Mouse (Mus musculus) effector memory CD4-positive, alpha-beta T cell, adult 7 months (primary cell): ENCODE data around the gene Dlgap4. TPM values are rescaled to one million over a fixed set of nuclear protein-coding genes. Genes with fewer than 3 reads are reported as not detected.

ENCODE experiments used
- polyA plus RNA-seq: library from polyadenylated mRNA; unstranded; fragments of 100-300 nt; shearing (Covaris generic); gene quantifications from one replicate; pipeline ENCODE4 v1.2.1, GENCODE M21; 2017

The Dlgap4 gene
- polyA plus RNA-seq = 90.1 TPM

DNA sequence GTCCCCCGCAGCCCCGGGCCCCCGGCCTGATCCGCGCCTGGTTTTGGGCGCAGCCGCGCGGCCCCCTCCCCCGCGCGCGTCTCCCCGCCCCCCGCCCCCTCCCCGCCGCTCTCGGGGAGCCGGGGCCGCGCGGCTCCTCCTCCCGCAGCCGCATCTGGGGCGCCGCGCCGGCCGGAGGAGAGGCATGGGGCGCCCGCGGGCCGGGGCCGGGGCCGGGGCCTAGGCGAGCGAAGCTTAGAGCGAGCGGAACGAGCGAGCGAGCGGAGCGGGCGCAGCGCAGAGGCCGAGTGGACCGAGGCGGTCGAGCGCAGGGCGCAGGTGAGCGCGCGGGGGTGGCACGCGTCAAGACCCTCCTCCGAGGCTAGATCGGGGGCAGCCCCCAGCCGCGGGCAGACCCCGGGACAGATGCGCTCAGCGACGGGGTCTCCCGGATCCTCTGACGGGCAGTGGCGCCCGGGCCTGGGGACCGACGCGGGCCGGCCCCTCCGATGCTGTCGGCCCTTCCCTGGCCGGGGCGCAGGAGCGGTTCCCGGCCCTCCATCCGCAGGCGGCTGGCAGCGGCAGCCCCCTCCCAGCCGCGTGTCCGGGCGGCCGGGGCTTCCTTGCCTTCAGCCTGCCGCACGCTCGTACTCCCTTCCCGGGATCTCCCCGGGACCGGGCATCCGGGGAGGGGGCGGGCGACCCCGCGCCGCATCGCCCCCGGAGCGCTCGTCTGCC, at the start of gene Dlgap4:
Gene Dlgap4 (plus strand): TSS at position 165 of the 717 bp plus-strand sequence.

DNA sequence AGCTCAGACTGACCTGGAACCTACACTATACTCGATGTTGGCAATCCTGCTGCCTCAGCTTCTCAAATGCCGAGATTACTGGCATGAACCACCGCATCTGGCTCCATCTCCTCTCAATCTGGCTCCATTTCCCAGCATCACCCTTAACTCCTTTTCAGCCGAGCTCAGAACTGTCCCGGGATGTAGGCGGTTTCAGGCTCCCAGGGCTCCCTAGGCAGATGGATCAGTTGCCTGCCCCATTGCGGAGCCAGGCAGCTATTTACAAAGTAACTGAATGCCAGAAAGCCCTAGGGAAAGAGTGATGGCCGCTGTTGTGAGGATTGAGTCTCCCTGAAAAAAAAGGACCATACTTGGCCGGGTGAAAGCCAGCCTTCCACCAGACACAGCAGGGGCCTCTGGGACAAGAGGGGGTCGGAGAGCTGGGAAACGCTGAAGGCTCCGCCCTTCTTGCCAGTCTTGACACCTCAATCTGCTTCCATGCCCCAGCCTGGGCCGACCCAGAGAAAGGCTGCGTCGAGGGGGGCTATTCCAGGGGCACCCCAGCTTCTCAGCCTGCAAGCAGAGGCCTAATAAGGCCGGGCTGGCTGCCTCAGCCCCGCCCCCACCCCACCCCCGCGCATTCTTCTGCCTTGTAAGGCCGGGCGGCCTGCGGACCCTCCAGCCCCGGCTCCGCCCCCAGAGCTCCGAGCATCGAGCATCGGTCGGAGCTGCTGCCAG, 161.4 kb downstream of the Dlgap4 start, which contains the start of gene Myl9:
Gene Myl9 (plus strand): TSS at position 683 of the 717 bp plus-strand sequence.

Other genes with a start within 250 kb of the Dlgap4 start
- 0.20 TPM for gene Epb41l1, start 192.8 kb upstream of the Dlgap4 start, polyA plus RNA-seq
- gene Aar2, start 66.1 kb upstream of the Dlgap4 start, polyA plus RNA-seq = 34.0 TPM
- 1.9 TPM for gene Myl9, start 161.7 kb downstream of the Dlgap4 start, polyA plus RNA-seq
- 92.8 TPM for gene Tgif2, start 226.3 kb downstream of the Dlgap4 start, polyA plus RNA-seq
- gene 4930518I15Rik, start 244.2 kb downstream of the Dlgap4 start, polyA plus RNA-seq = 3.2 TPM
- gene Rab5if, start 249.4 kb downstream of the Dlgap4 start, polyA plus RNA-seq = 93.0 TPM